Mouse (Mus musculus) limb, embryonic 10.5 days (tissue): ENCODE results near the gene 2810408A11Rik. TPM values are rescaled to one million over a fixed set of nuclear protein-coding genes. Genes with fewer than 3 reads are reported as not detected.
A peak's percentile ranks its signal among the peaks of the same experiment; 100 is the strongest.
"Not testable (repeated sequence)": the region's sequence is repeated elsewhere in the genome, so short reads cannot be mapped to it uniquely, and the experiment has no call there.

Source experiments
- DNase-seq: peaks from one replicate; pipeline ENCODE4 v3.0.0-alpha.2; 2017; ENCODE audit warnings: low spot score
- H3K27ac ChIP-seq: fragments of 300-500 bp; sonication (generic); 2 replicates; pipeline ENCODE4 v1.5.1; 2016; ENCODE audit warnings: mild to moderate bottlenecking
- H3K27me3 ChIP-seq: fragments of 300-500 bp; sonication (generic); 2 replicates; pipeline ENCODE4 v1.6.1; 2016; ENCODE audit warnings: low read depth, mild to moderate bottlenecking; ENCODE audit not compliant: poor library complexity, severe bottlenecking
- H3K36me3 ChIP-seq: fragments of 300-500 bp; sonication (generic); 2 replicates; pipeline ENCODE4 v1.6.1; 2016; ENCODE audit warnings: mild to moderate bottlenecking, moderate library complexity
- H3K4me1 ChIP-seq: fragments of 300-500 bp; sonication (generic); 2 replicates; pipeline ENCODE4 v1.6.1; 2016
- H3K4me3 ChIP-seq: fragments of 300-500 bp; sonication (generic); 2 replicates; pipeline ENCODE4 v1.5.1; 2016; ENCODE audit warnings: mild to moderate bottlenecking, moderate library complexity
- H3K9me3 ChIP-seq: fragments of 300-500 bp; sonication (generic); replicated peaks from 2 replicates; pipeline ENCODE4 v1.6.1; 2016; ENCODE audit warnings: mild to moderate bottlenecking
- whole genome bisulfite sequencing: fragments of 180-500 bp; shearing (Covaris S2); methylation state at CpG from one replicate; pipeline ENCODE4 v1.1.7; 2016; 5-methylcytosine and 5-hydroxymethylcytosine counted together
- microRNA-seq: library from miRNA; unstranded; fragments of <30 nt; microRNA quantifications from one replicate; pipeline ENCODE4, GENCODE M21; 2017
- polyA plus RNA-seq: library from polyadenylated mRNA; unstranded; fragments of >200 nt; fragmentation: Nextera tagmentation; extraction: Ambion mirVana; gene quantifications from 2 replicates; pipeline ENCODE4 v1.2.1, GENCODE M21; 2016

The 2810408A11Rik gene
- polyA plus RNA-seq, 1 experiment from 2014 or later, result 25.8 TPM

GRCm38 (mm10) chr11:69863729-69864128 lies 37.1 kb downstream of the 2810408A11Rik start:
- not testable (repeated sequence) for H3K4me1 ChIP-seq, DNase-seq, H3K36me3 ChIP-seq, H3K4me3 ChIP-seq, H3K9me3 ChIP-seq, H3K27ac ChIP-seq
- H3K27me3 ChIP-seq, result peaks cover 16% of the 10 kb centered on the region
- WGBS, result 82% methylated on average over 3 of the region's 3 CpGs

DNA sequence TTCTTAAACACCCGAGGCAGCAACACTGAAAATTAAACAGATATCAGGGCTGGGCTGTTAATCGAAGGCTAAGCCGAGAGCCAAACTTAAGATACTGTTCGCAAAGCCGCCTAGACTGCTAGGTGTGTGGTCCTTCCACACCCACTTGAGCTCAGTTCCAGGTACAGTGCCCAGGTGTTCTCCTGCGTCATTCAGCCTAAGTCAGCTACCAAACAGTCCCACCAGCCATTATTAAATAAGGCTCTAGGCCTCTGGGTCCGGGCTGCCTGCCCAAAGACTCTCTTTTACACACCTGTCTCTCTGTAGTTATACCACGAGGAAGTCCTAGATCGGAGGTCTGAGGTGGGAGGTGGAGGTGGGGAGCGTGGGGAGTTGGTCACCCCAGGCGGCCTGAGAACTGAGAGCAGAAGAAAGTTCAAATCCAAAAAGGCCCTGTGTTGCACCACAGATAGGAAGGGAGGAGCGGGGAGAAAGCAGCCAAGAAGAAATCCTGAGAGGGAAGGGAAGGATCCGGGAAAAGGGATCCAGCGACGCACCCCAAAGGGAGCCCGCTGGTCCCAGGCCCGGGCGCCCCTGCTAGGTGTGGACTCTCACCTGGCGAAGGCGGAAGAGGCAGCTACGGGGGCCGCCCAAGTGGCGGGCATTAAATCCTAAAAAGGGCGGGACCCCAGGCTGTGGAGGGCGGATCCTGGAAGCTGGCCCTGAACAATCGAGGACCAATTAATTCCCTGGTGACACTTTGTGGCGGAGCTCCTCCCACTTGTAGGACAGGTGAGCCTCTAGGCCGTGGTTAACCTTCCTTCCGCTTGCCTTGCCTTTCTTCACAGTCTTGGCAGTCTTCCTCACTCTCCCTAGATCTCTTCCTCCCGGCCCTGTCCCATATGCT lies 42.4 kb downstream of the 2810408A11Rik start, which contains the start of gene Tnk1:
Gene Tnk1 (minus strand): TSS at position 618 of the 886 bp plus-strand sequence.
- Histone ChIP-seq H3K36me3 (no peaks in the 10 kb centered on the region), H3K27ac (no peak within 1 kb of the TSS), H3K9me3 (no peaks in the 10 kb centered on the region), H3K27me3 (peaks cover 50% of the 10 kb centered on the region), H3K4me1 (peaks cover 27% of the 10 kb centered on the region), H3K4me3 (peak within 1 kb of the TSS; percentile 20; the same call in 1 of the 2 replicates)
- WGBS, result 19% methylated on average over 30 of the region's 30 CpGs
- no peak for DNase-seq

DNA sequence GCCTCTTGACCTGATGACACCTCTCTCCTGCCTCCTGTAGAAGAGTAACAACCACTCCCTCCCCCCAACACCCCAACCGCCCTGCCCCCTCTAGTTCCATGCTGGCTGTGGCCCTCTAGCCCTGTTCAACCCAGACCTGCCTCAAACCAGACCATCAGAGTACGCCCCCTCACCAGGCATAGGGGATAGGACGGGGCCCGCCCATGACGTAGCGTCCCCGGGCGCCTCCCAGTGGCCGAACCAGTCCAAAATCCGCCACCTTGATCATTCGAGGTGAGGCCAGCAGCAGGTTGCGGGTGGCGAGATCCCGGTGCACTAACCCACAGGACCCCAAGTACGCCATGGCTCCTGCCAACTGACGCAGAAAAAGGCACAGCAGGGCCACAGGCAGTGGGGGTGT lies 45.4 kb downstream of the 2810408A11Rik start:
- peaks cover 50% of the 10 kb centered on the region for H3K27me3 ChIP-seq
- WGBS, result 24% methylated on average over 16 of the region's 16 CpGs
- peaks cover 29% of the 10 kb centered on the region for H3K36me3 ChIP-seq
- peak; percentile 78 for DNase-seq
- peak overlapping the region; percentile 53; the same call in 1 of the 2 replicates for H3K27ac ChIP-seq
- H3K9me3 ChIP-seq, result no peaks in the 10 kb centered on the region
- H3K4me1 ChIP-seq, result peaks cover 42% of the 10 kb centered on the region
- peak overlapping the region; percentile 2 for H3K4me3 ChIP-seq

- WGBS, result 87% methylated on average over 10 of the region's 10 CpGs
- Histone ChIP-seq H3K27ac (0 out of 2 replicates have a peak overlapping the region, but pooled peaks have one; percentile 53), H3K4me3 (no peak overlapping the region), H3K4me1 (peaks cover 43% of the 10 kb centered on the region), H3K27me3 (peaks cover 43% of the 10 kb centered on the region), H3K9me3 (no peaks in the 10 kb centered on the region), H3K36me3 (peaks cover 35% of the 10 kb centered on the region)
- DNase-seq, result no peak
These were observed 46.1 kb downstream of the 2810408A11Rik start for GRCm38 (mm10) chr11:69854680-69855079.

DNA sequence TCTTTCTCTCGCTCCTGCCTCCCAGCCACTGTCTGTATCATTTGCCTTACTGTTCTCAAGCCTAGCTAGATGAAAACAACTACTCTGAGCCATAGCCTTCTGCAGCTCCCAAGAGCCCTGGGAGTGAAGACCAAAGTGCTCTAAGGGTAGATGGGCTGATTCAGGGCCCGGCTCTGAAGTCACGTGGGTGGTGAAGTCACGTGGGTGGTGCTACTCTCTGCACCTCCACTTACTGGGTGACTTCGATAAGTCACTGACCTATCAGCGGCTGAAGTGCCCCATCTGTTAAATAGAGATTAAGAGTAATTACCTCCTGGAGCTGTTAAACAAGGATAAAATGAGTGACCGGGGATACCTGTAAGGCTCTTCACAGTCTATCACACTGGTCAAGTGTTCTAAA lies 46.8 kb downstream of the 2810408A11Rik start:
- 0 out of 2 replicates have a peak overlapping the region, but pooled peaks have one; percentile 19 for H3K27ac ChIP-seq

DNA sequence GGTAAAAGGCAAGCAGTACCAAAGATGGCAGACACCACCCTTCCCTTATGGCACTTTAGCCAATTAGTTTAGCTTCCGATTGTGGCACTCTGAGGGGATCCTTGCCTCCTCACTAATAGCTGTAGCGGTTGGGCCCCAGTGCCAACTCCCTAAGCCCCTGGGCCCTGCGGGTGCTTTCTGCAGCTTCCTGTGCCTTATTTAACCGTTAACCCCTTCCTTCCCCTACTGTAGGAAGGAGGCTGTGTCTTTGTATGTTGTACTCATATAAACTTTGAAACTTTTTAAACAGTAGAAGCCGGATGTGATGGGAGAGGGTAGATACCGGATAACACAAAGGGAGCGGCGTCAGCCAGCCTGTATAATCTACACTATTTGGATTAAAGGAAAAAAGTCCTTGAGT lies 50.0 kb downstream of the 2810408A11Rik start:
- no peaks in the 10 kb centered on the region for H3K9me3 ChIP-seq
- peaks cover 5% of the 10 kb centered on the region; the same call in 1 of the 2 replicates for H3K27me3 ChIP-seq
- no peak overlapping the region for H3K27ac ChIP-seq
- H3K36me3 ChIP-seq, result peaks cover 57% of the 10 kb centered on the region
- no peak for DNase-seq
- H3K4me3 ChIP-seq, result no peak overlapping the region
- 84% methylated on average over 8 of the region's 8 CpGs for WGBS
- peaks cover 59% of the 10 kb centered on the region for H3K4me1 ChIP-seq

More for the DNA sequence above, 46.8 kb downstream of the 2810408A11Rik start:
- Histone ChIP-seq H3K9me3 (no peaks in the 10 kb centered on the region), H3K27me3 (peaks cover 36% of the 10 kb centered on the region), H3K36me3 (peaks cover 42% of the 10 kb centered on the region), H3K4me1 (peaks cover 43% of the 10 kb centered on the region), H3K4me3 (no peak overlapping the region)
- WGBS, result 77% methylated on average over 7 of the region's 7 CpGs
- DNase-seq, result no peak

GRCm38 (mm10) chr11:69849884-69850283 lies 50.9 kb downstream of the 2810408A11Rik start:
- no peaks in the 10 kb centered on the region for H3K9me3 ChIP-seq
- no peak overlapping the region for H3K27ac ChIP-seq
- 0 out of 2 replicates have a peak overlapping the region, but pooled peaks have one; percentile 10 for H3K4me3 ChIP-seq
- 93% methylated on average over 15 of the region's 15 CpGs for whole genome bisulfite sequencing
- peaks cover 58% of the 10 kb centered on the region for H3K4me1 ChIP-seq
- no peaks in the 10 kb centered on the region for H3K27me3 ChIP-seq
- DNase-seq, result no peak
- peaks cover 57% of the 10 kb centered on the region for H3K36me3 ChIP-seq

- WGBS, result 93% methylated on average over 9 of the region's 9 CpGs
- H3K27me3 ChIP-seq, result no peaks in the 10 kb centered on the region
- H3K27ac ChIP-seq, result no peak overlapping the region
- H3K4me1 ChIP-seq, result peaks cover 54% of the 10 kb centered on the region
- no peaks in the 10 kb centered on the region for H3K9me3 ChIP-seq
- H3K4me3 ChIP-seq, result no peak overlapping the region
- no peak for DNase-seq
- H3K36me3 ChIP-seq, result peaks cover 57% of the 10 kb centered on the region
These were observed 51.7 kb downstream of the 2810408A11Rik start for GRCm38 (mm10) chr11:69849128-69849527.

DNA sequence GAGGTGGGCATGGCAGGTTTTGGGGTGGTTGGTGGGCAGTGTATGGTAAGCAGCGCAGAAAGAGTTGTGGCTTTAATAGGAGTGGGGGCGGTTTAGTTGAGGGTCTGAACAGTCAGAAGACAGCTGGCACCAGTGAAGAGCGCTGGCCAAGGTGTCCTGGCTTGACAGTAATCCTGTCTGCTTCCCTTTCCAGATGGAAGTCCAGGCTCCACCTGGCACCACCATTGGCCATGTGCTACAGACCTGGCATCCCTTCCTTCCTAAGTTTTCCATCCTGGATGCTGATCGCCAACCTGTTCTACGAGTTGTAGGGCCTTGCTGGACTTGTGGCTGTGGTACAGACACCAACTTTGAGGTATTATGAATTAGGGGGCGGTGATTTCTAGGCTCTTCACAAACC lies 52.8 kb downstream of the 2810408A11Rik start:
- Histone ChIP-seq H3K9me3 (no peaks in the 10 kb centered on the region), H3K4me3 (peak overlapping the region; percentile 78), H3K4me1 (peaks cover 43% of the 10 kb centered on the region), H3K27me3 (no peaks in the 10 kb centered on the region), H3K36me3 (peaks cover 55% of the 10 kb centered on the region), H3K27ac (peak overlapping the region; percentile 97; the same call in 1 of the 2 replicates)
- 98% methylated on average over 6 of the region's 6 CpGs for WGBS
- no peak for DNase-seq

Small RNA genes within 50 kb of the gene (microRNA-seq; reads per million reads assigned to microRNA genes)
- gene Mir6924, result not detected

Other genes with a start within 250 kb of the 2810408A11Rik start
- gene Sox15, start 245.7 kb downstream of the 2810408A11Rik start, polyA plus RNA-seq, result 0.16 TPM in 1 of 2 replicates, not detected in the other
- gene Mpdu1, start 238.3 kb downstream of the 2810408A11Rik start, polyA plus RNA-seq, result 66.8 and 74.2 TPM in 2 replicates
- 3.5 and 3.6 TPM in 2 replicates for gene Cd68, start 234.8 kb downstream of the 2810408A11Rik start, polyA plus RNA-seq
- 678 and 791 TPM in 2 replicates for gene Eif4a1, start 228.6 kb downstream of the 2810408A11Rik start, polyA plus RNA-seq
- gene Senp3, start 218.9 kb downstream of the 2810408A11Rik start, polyA plus RNA-seq, result 149 and 151 TPM in 2 replicates
- 0.20 and 0.45 TPM in 2 replicates for gene Tnfsf13, start 215.2 kb downstream of the 2810408A11Rik start, polyA plus RNA-seq
- gene Tnfsf12, start 205.1 kb downstream of the 2810408A11Rik start, polyA plus RNA-seq, result 3.0 and 4.2 TPM in 2 replicates
- 0.53 and 0.73 TPM in 2 replicates for gene Tnfsfm13, start 204.9 kb downstream of the 2810408A11Rik start, polyA plus RNA-seq
- 41.8 and 47.0 TPM in 2 replicates for gene Polr2a, start 142.3 kb downstream of the 2810408A11Rik start, polyA plus RNA-seq
- gene Slc35g3, start 139.0 kb downstream of the 2810408A11Rik start, polyA plus RNA-seq, result 0.09 and 0.10 TPM in 2 replicates
- gene Zbtb4, start 135.1 kb downstream of the 2810408A11Rik start, polyA plus RNA-seq, result 0.25 and 0.59 TPM in 2 replicates
- 0.87 and 2.5 TPM in 2 replicates for gene Chrnb1, start 105.0 kb downstream of the 2810408A11Rik start, polyA plus RNA-seq
- gene Fgf11, start 99.1 kb downstream of the 2810408A11Rik start, polyA plus RNA-seq, result 0.40 and 0.55 TPM in 2 replicates
- 1.4 and 1.5 TPM in 2 replicates for gene Tmem102, start 95.4 kb downstream of the 2810408A11Rik start, polyA plus RNA-seq
- not detected in 2 replicates for gene Gm39566, start 85.7 kb downstream of the 2810408A11Rik start, polyA plus RNA-seq
- not detected in 2 replicates for gene Spem2, start 82.5 kb downstream of the 2810408A11Rik start, polyA plus RNA-seq
- gene Spem1, start 78.8 kb downstream of the 2810408A11Rik start, polyA plus RNA-seq, result not detected in 2 replicates
- gene Nlgn2, start 63.2 kb downstream of the 2810408A11Rik start, polyA plus RNA-seq, result 2.2 and 3.5 TPM in 2 replicates
- 269 and 280 TPM in 2 replicates for gene Tmem256, start 62.5 kb downstream of the 2810408A11Rik start, polyA plus RNA-seq
- 96.7 and 117 TPM in 2 replicates for gene Plscr3, start 54.6 kb downstream of the 2810408A11Rik start, polyA plus RNA-seq
- gene Tnk1, start 42.3 kb downstream of the 2810408A11Rik start, polyA plus RNA-seq, result 1.1 TPM in 2 replicates
- gene Tmem95, start 23.0 kb downstream of the 2810408A11Rik start, polyA plus RNA-seq, result not detected in 2 replicates
- 6.1 and 6.4 TPM in 2 replicates for gene Kctd11, start 19.6 kb downstream of the 2810408A11Rik start, polyA plus RNA-seq
- gene Acap1, start 5.4 kb downstream of the 2810408A11Rik start, polyA plus RNA-seq, result 0.93 and 1.7 TPM in 2 replicates
- gene Neurl4, start 85 bp upstream of the 2810408A11Rik start, polyA plus RNA-seq, result 12.6 and 13.3 TPM in 2 replicates
- 77.7 and 91.6 TPM in 2 replicates for gene Gps2, start 12.9 kb upstream of the 2810408A11Rik start, polyA plus RNA-seq
- 3,029 and 3,766 TPM in 2 replicates for gene Eif5a, start 21.0 kb upstream of the 2810408A11Rik start, polyA plus RNA-seq
- 6.1 TPM in 2 replicates for gene Ybx2, start 34.8 kb upstream of the 2810408A11Rik start, polyA plus RNA-seq
- 19.9 and 29.3 TPM in 2 replicates for gene Slc2a4, start 47.2 kb upstream of the 2810408A11Rik start, polyA plus RNA-seq
- gene Cldn7, start 63.8 kb upstream of the 2810408A11Rik start, polyA plus RNA-seq, result 28.7 and 35.4 TPM in 2 replicates
- 22.2 and 24.8 TPM in 2 replicates for gene Ctdnep1, start 80.2 kb upstream of the 2810408A11Rik start, polyA plus RNA-seq
- gene Elp5, start 81.5 kb upstream of the 2810408A11Rik start, polyA plus RNA-seq, result 154 and 176 TPM in 2 replicates
- gene Gabarap, start 90.2 kb upstream of the 2810408A11Rik start, polyA plus RNA-seq, result 280 and 332 TPM in 2 replicates
- gene Phf23, start 94.8 kb upstream of the 2810408A11Rik start, polyA plus RNA-seq, result 101 and 106 TPM in 2 replicates
- gene Dvl2, start 99.6 kb upstream of the 2810408A11Rik start, polyA plus RNA-seq, result 65.2 and 70.6 TPM in 2 replicates
- 36.4 and 52.1 TPM in 2 replicates for gene Acadvl, start 114.4 kb upstream of the 2810408A11Rik start, polyA plus RNA-seq
- gene Dlg4, start 116.0 kb upstream of the 2810408A11Rik start, polyA plus RNA-seq, result 8.8 and 12.9 TPM in 2 replicates
- gene Asgr1, start 153.1 kb upstream of the 2810408A11Rik start, polyA plus RNA-seq, result 0.71 and 0.74 TPM in 2 replicates
- gene Asgr2, start 191.7 kb upstream of the 2810408A11Rik start, polyA plus RNA-seq, result not detected in 2 replicates
- gene Mgl2, start 229.3 kb upstream of the 2810408A11Rik start, polyA plus RNA-seq, result 0.10 and 0.16 TPM in 2 replicates